Mouse (Mus musculus): ENCODE data around the gene Tbx2. TPM values are rescaled to one million over a fixed set of nuclear protein-coding genes. Genes with fewer than 3 reads are reported as not detected.

Tbx2 gene
- polyA plus RNA-seq, 1 experiment from 2014 or later, result 20.5 TPM

GRCm38 (mm10) chr11:85835753-85836522 lies 3.6 kb downstream of the Tbx2 start:
- H3K36me3 ChIP-seq, result peaks cover 25% of the 10 kb centered on the region
- H3K4me1 ChIP-seq, result peaks cover 18% of the 10 kb centered on the region; the same call in 1 of the 2 replicates
- 6% methylated on average over 16 of the region's 16 CpGs for WGBS
- peaks cover 38% of the 10 kb centered on the region for H3K27me3 ChIP-seq
- no peaks in the 10 kb centered on the region for H3K9me3 ChIP-seq
- H3K4me2 ChIP-seq (replicated peaks), result peak overlapping the region; percentile 72
- ATAC-seq (ENCODE audit: insufficient number of reproducible peaks, insufficient read depth, low FRiP score, low TSS enrichment), result no peak
- peak overlapping the region; percentile 98 for H3K27ac ChIP-seq
- peak overlapping the region; percentile 99 for H3K9ac ChIP-seq
- H3K4me3 ChIP-seq, result peak overlapping the region; percentile 54

- Histone ChIP-seq H3K27ac (peak overlapping the region; percentile 98), H3K4me2 (replicated peaks) (peak overlapping the region; percentile 72), H3K4me1 (peaks cover 15% of the 10 kb centered on the region; the same call in 1 of the 2 replicates), H3K9ac (peak overlapping the region; percentile 99), H3K36me3 (peaks cover 25% of the 10 kb centered on the region), H3K9me3 (no peaks in the 10 kb centered on the region), H3K27me3 (peaks cover 39% of the 10 kb centered on the region), H3K4me3 (peak overlapping the region; percentile 54)
- WGBS, result 2% methylated on average over 32 of the region's 32 CpGs
- ATAC-seq (ENCODE audit: insufficient number of reproducible peaks, insufficient read depth, low FRiP score, low TSS enrichment), result no peak
Observed at GRCm38 (mm10) chr11:85836523-85837290, 4.4 kb downstream of the Tbx2 start.

- no peaks in the 10 kb centered on the region for H3K9me3 ChIP-seq
- peak overlapping the region; percentile 98 for H3K27ac ChIP-seq
- H3K4me3 ChIP-seq, result peak overlapping the region; percentile 54
- H3K4me1 ChIP-seq, result peaks cover 16% of the 10 kb centered on the region; the same call in 1 of the 2 replicates
- H3K36me3 ChIP-seq, result peaks cover 25% of the 10 kb centered on the region
- WGBS, result under 1% methylated on average over 18 of the region's 18 CpGs
- H3K27me3 ChIP-seq, result peaks cover 39% of the 10 kb centered on the region
- H3K4me2 ChIP-seq (replicated peaks), result peak overlapping the region; percentile 72
- peak overlapping the region; percentile 99 for H3K9ac ChIP-seq
- ATAC-seq (ENCODE audit: insufficient number of reproducible peaks, insufficient read depth, low FRiP score, low TSS enrichment), result no peak
Observed at GRCm38 (mm10) chr11:85837291-85837647, 4.9 kb downstream of the Tbx2 start.

- H3K27me3 ChIP-seq, result peaks cover 39% of the 10 kb centered on the region
- peak overlapping the region; percentile 99 for H3K9ac ChIP-seq
- no peak for ATAC-seq (ENCODE audit: insufficient number of reproducible peaks, insufficient read depth, low FRiP score, low TSS enrichment)
- H3K36me3 ChIP-seq, result peaks cover 25% of the 10 kb centered on the region
- H3K4me3 ChIP-seq, result peak overlapping the region; percentile 54
- peak overlapping the region; percentile 98 for H3K27ac ChIP-seq
- no peaks in the 10 kb centered on the region for H3K9me3 ChIP-seq
- under 1% methylated on average over 64 of the region's 67 CpGs for WGBS
- H3K4me1 ChIP-seq, result peaks cover 22% of the 10 kb centered on the region; the same call in 1 of the 2 replicates
- H3K4me2 ChIP-seq (replicated peaks), result peak overlapping the region; percentile 72
Observed at GRCm38 (mm10) chr11:85837648-85838423, 5.5 kb downstream of the Tbx2 start.

GRCm38 (mm10) chr11:85838424-85839257 lies 6.3 kb downstream of the Tbx2 start:
- Histone ChIP-seq H3K4me2 (replicated peaks) (peak overlapping the region; percentile 72), H3K9me3 (no peaks in the 10 kb centered on the region), H3K36me3 (peaks cover 25% of the 10 kb centered on the region), H3K4me1 (peaks cover 27% of the 10 kb centered on the region), H3K27ac (peak overlapping the region; percentile 98), H3K9ac (peak overlapping the region; percentile 99), H3K27me3 (peaks cover 39% of the 10 kb centered on the region), H3K4me3 (peak overlapping the region; percentile 54)
- 10% methylated on average over 20 of the region's 20 CpGs for WGBS
- ATAC-seq (ENCODE audit: insufficient number of reproducible peaks, insufficient read depth, low FRiP score, low TSS enrichment), result no peak

GRCm38 (mm10) chr11:85839258-85840030 lies 7.1 kb downstream of the Tbx2 start:
- H3K36me3 ChIP-seq, result peaks cover 25% of the 10 kb centered on the region
- H3K4me1 ChIP-seq, result peaks cover 28% of the 10 kb centered on the region
- 8% methylated on average over 7 of the region's 7 CpGs for WGBS
- H3K27ac ChIP-seq, result peak overlapping the region; percentile 98
- H3K4me2 ChIP-seq (replicated peaks), result peak overlapping the region; percentile 72
- peak overlapping the region; percentile 54 for H3K4me3 ChIP-seq
- ATAC-seq (ENCODE audit: insufficient number of reproducible peaks, insufficient read depth, low FRiP score, low TSS enrichment), result no peak
- H3K9me3 ChIP-seq, result no peaks in the 10 kb centered on the region
- H3K9ac ChIP-seq, result peak overlapping the region; percentile 99
- H3K27me3 ChIP-seq, result peaks cover 39% of the 10 kb centered on the region

GRCm38 (mm10) chr11:85840031-85840802 lies 7.9 kb downstream of the Tbx2 start:
- peak overlapping the region; percentile 72 for H3K4me2 ChIP-seq (replicated peaks)
- H3K36me3 ChIP-seq, result peaks cover 25% of the 10 kb centered on the region
- H3K4me3 ChIP-seq, result peak overlapping the region; percentile 54
- WGBS, result 4% methylated on average over 27 of the region's 27 CpGs
- peak overlapping the region; percentile 99 for H3K9ac ChIP-seq
- no peak for ATAC-seq (ENCODE audit: insufficient number of reproducible peaks, insufficient read depth, low FRiP score, low TSS enrichment)
- H3K9me3 ChIP-seq, result no peaks in the 10 kb centered on the region
- peak overlapping the region; percentile 98 for H3K27ac ChIP-seq
- peaks cover 34% of the 10 kb centered on the region for H3K4me1 ChIP-seq
- peaks cover 45% of the 10 kb centered on the region for H3K27me3 ChIP-seq

GRCm38 (mm10) chr11:85840803-85841145 lies 8.4 kb downstream of the Tbx2 start:
- Histone ChIP-seq H3K9ac (peak overlapping the region; percentile 99), H3K27me3 (peaks cover 44% of the 10 kb centered on the region), H3K9me3 (no peaks in the 10 kb centered on the region), H3K4me1 (peaks cover 34% of the 10 kb centered on the region), H3K27ac (peak overlapping the region; percentile 98), H3K36me3 (peaks cover 23% of the 10 kb centered on the region), H3K4me2 (replicated peaks) (peak overlapping the region; percentile 72), H3K4me3 (peak overlapping the region; percentile 54)
- WGBS, result 3% methylated on average over 21 of the region's 21 CpGs
- ATAC-seq (ENCODE audit: insufficient number of reproducible peaks, insufficient read depth, low FRiP score, low TSS enrichment), result no peak

- Histone ChIP-seq H3K4me3 (peak overlapping the region; percentile 54), H3K36me3 (peaks cover 19% of the 10 kb centered on the region), H3K4me2 (replicated peaks) (peak overlapping the region; percentile 72), H3K27me3 (peaks cover 40% of the 10 kb centered on the region), H3K27ac (peak overlapping the region; percentile 98), H3K9ac (peak overlapping the region; percentile 99), H3K4me1 (peaks cover 34% of the 10 kb centered on the region), H3K9me3 (no peaks in the 10 kb centered on the region)
- no peak for ATAC-seq (ENCODE audit: insufficient number of reproducible peaks, insufficient read depth, low FRiP score, low TSS enrichment)
- WGBS, result 6% methylated on average over 8 of the region's 8 CpGs
Observed at GRCm38 (mm10) chr11:85841211-85841681, 8.9 kb downstream of the Tbx2 start.

Data from embryonic facial prominence, embryonic 12.5 days (tissue).